Mouse (Mus musculus) megakaryocyte, embryonic 14.5 days (primary cell): ENCODE measurements around the gene Jak2.

ENCODE experiments used
- FLI1 ChIP-seq: IDR thresholded peaks from 2 replicates; pipeline ENCODE4 v1.6.1; 2012; ENCODE audit warnings: low read length, inconsistent platforms, mixed read lengths
- GATA1 ChIP-seq: IDR thresholded peaks from 3 replicates; pipeline ENCODE4 v1.6.1; 2012; ENCODE audit warnings: mixed read lengths, low read length, inconsistent platforms, borderline replicate concordance

- no peak for TF ChIP-seq GATA1
- TF ChIP-seq FLI1: no peak
Observed at GRCm38 (mm10) chr19:29361468-29362130, 110.0 kb downstream of the Jak2 start.
